Mouse (Mus musculus): Measurements from ENCODE around the gene Tex2. TPM values are rescaled to one million over a fixed set of nuclear protein-coding genes. Genes with fewer than 3 reads are reported as not detected.

Gene Tex2
- polyA plus RNA-seq, 1 experiment from 2014 or later = 8.9 TPM

DNA sequence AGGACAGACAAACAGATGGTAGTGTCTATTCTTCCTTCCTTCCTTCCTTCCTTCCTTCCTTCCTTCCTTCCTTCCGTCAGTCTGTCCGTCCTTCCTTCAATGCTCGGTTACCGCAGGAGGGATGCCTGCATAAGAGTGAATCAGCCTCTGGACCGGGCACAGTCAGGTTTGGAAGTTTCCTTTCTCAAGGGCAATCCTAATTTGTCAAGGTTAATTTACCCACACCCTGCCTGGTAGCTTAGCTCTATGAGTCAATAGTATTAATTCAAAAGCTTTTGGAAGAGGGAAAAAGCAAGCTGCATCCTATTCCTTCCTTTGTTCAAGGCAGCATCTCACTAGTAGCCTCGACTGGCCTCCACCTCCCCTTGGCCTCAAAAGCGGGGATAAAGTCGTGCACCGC lies 38.8 kb downstream of the Tex2 start:
- no peaks in the 10 kb centered on the region for H3K27me3 ChIP-seq (replicated peaks; ENCODE audit: insufficient read depth, low read length)
- no peak overlapping the region for H3K4me2 ChIP-seq (replicated peaks; ENCODE audit: low read depth, low read length)
- no peaks in the 10 kb centered on the region for H3K9me3 ChIP-seq (ENCODE audit: low read length)
- 76% methylated on average over 9 of the region's 9 CpGs for WGBS
- H3K27ac ChIP-seq (ENCODE audit: low read length) = no peak overlapping the region
- peaks cover 21% of the 10 kb centered on the region; the same call in 1 of the 2 replicates for H3K4me1 ChIP-seq (ENCODE audit: insufficient read depth, low read depth, low read length)
- no peak for TF ChIP-seq CTCF (IDR thresholded peaks at IDR 0.05)
- TF ChIP-seq EP300 (IDR thresholded peaks at IDR 0.05) = no peak
- H3K4me3 ChIP-seq (ENCODE audit: low read depth, low read length) = no peak overlapping the region
- ATAC-seq (no peak), DNase-seq (ENCODE audit: low spot score) (no peak)
- H3K36me3 ChIP-seq (ENCODE audit: insufficient read depth, low read length) = no peaks in the 10 kb centered on the region
- no peak overlapping the region for H3K9ac ChIP-seq (replicated peaks; ENCODE audit: low read depth)

DNA sequence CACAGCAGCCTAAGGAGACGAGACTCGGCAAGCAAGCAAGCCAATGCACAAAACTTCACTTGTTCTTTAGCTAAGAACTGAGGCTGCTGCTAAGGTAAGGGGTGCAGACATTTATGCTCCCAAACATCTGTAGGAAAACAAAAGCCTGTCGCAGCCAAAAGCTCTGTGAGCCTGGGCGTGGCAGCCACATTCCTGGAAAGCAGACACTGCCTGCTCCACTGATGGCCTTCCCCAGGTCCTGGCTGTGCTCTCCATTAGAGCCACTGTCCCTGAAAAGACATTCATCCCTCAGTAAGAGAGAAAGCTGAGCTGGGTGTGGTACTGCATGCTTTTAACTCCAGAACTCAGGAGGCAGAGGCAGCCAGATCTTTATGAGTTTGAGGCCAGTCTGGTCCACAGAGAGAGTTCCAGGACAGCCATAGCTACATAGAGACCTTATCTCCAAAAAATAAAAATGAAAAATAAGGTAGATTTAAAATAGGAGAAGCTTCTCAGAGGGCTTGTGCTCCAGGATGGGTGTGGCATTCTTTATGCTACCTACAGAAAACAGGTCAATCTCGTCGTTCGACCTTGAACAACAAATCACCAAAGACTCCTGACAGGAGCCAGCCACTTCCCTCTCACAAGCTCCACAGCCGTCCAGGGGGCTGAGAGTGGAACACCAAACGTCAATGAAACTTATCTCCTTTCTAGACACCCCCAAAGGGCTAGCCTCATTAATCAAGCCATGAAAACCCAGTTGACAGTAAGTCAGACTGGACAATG lies 39.6 kb downstream of the Tex2 start:
- Histone ChIP-seq H3K36me3 (ENCODE audit: insufficient read depth, low read length) (no peaks in the 10 kb centered on the region), H3K27me3 (replicated peaks; ENCODE audit: insufficient read depth, low read length) (no peaks in the 10 kb centered on the region), H3K27ac (ENCODE audit: low read length) (0 out of 2 replicates have a peak overlapping the region, but pooled peaks have one; percentile 51), H3K4me1 (ENCODE audit: insufficient read depth, low read depth, low read length) (peaks cover 19% of the 10 kb centered on the region; the same call in 1 of the 2 replicates), H3K4me2 (replicated peaks; ENCODE audit: low read depth, low read length) (peak overlapping the region; percentile 48), H3K9me3 (ENCODE audit: low read length) (no peaks in the 10 kb centered on the region), H3K4me3 (ENCODE audit: low read depth, low read length) (no peak overlapping the region), H3K9ac (replicated peaks; ENCODE audit: low read depth) (peak overlapping the region; percentile 16; the same call in 1 of the 2 replicates)
- TF ChIP-seq CTCF (IDR thresholded peaks at IDR 0.05) = no peak
- TF ChIP-seq EP300 (IDR thresholded peaks at IDR 0.05) = no peak
- ATAC-seq = no peak
- WGBS = 51% methylated on average over 9 of the region's 9 CpGs
- DNase-seq (ENCODE audit: low spot score) = no peak

DNA sequence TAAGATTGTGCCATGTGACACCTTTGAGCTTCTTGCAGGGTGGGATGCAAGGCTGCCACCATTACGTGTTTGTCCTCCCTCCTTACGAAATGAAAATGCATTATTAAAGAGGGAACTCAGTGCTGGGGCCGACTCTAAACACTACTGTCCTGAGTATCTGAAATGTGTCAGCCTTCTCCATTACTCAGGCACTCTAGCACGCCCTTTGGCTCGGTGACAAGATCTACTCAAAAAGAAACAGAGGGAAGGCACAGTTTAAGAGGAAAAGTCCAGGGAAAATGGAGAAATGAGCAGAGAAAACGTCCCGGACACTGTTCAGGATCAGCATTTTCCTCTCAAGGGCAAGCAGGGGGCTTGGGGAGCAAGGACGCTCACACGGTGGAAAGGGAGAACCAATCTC lies 40.3 kb downstream of the Tex2 start:
- 0 out of 2 replicates have a peak overlapping the region, but pooled peaks have one; percentile 51 for H3K27ac ChIP-seq (ENCODE audit: low read length)
- DNase-seq (ENCODE audit: low spot score) = peak; percentile 84
- TF ChIP-seq EP300 (IDR thresholded peaks at IDR 0.05) (no peak), CTCF (IDR thresholded peaks at IDR 0.05) (no peak)
- no peaks in the 10 kb centered on the region for H3K9me3 ChIP-seq (ENCODE audit: low read length)
- peak overlapping the region; percentile 48 for H3K4me2 ChIP-seq (replicated peaks; ENCODE audit: low read depth, low read length)
- peak; percentile 68 for ATAC-seq
- peaks cover 19% of the 10 kb centered on the region; the same call in 1 of the 2 replicates for H3K4me1 ChIP-seq (ENCODE audit: insufficient read depth, low read depth, low read length)
- peak overlapping the region; percentile 16; the same call in 1 of the 2 replicates for H3K9ac ChIP-seq (replicated peaks; ENCODE audit: low read depth)
- WGBS = 33% methylated on average over 9 of the region's 9 CpGs
- no peaks in the 10 kb centered on the region for H3K27me3 ChIP-seq (replicated peaks; ENCODE audit: insufficient read depth, low read length)
- no peak overlapping the region for H3K4me3 ChIP-seq (ENCODE audit: low read depth, low read length)
- 0 out of 2 replicates have a peak, but pooled peaks cover 2% of the 10 kb centered on the region for H3K36me3 ChIP-seq (ENCODE audit: insufficient read depth, low read length)

DNA sequence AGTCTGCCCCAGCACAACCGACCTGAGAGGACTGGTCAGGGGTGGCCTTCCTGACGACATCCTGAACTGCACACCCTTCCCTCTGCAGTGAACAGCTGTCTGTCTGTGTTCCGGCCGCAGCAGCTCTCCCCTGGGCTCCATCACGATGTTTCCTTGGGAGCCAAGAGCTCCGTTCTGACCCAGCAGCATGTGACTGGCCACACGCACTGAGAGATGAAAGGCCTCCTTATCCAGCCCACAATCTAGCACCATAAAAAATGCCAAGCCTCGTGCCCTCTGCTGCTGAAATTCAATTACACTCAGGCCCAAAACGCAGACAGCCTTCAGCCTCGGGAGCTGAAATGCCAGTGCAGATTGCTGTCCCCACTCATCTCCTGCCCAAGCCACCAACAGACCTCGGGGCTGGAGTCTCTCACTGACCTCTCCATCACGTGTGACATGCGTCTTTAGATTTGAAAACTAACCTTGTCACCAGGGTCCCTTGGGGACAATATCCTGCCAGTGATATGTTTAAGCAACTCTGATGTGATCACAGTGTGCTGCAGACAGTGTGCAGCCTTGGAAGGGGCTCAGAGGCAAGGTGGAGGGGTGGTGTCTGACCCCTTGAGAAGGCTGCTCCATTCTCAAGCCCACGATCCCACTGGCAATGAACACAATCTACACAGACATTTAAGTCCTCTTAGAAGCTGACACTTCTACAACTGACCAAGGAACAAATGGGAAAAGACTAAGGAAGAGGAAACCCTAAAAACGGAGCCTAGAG lies 41.0 kb downstream of the Tex2 start:
- Histone ChIP-seq H3K27ac (ENCODE audit: low read length) (no peak overlapping the region), H3K4me3 (ENCODE audit: low read depth, low read length) (no peak overlapping the region)
- peak; percentile 42 for ATAC-seq

DNA sequence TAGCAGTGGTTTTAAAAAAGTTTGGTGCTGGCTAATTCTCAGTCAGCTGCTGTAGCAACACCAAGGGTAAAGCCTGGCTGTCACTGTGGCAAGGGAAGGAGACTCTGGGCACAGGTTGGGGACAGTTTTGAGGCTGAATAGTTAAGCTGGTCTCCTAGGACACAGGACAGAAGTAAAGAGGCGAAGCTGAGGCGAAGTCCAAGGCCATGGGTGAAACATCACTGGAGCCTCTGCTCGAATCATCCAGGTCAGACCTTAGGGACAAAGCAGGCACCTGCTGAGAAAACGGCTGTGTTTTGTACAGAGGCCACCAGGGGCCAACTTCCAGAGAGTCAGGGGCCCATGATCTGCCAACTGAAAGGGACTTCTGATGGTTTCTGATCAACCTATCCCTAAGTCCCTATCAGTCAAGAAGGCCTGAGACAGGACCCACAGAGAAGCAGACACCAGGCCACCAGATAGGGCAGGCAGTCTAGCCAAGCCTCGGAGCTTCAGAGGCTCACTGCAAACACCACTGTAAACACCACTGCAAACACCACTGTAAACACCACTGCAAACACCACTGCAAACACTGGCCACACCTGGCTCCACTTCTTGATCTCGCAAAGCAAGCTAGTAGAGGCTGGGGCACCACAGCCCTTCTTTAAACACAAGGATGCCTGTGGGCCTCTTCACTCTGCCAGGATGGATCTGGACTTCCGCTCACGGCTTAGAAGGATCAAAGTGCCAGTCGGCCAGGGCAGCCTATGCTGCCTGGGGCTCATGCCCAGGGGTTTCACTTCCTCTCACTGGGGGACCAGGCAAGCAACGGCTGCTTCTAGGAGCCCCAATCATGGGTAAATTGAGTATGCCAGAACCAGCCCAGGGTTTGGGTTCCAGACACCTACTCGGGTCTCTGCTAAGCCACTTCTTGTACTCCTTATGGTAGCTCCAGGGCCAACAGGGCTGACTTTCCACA lies 41.9 kb downstream of the Tex2 start:
- no peak overlapping the region for H3K9ac ChIP-seq (replicated peaks; ENCODE audit: low read depth)
- peaks cover 19% of the 10 kb centered on the region; the same call in 1 of the 2 replicates for H3K4me1 ChIP-seq (ENCODE audit: insufficient read depth, low read depth, low read length)
- no peak for DNase-seq (ENCODE audit: low spot score)
- H3K9me3 ChIP-seq (ENCODE audit: low read length) = no peaks in the 10 kb centered on the region
- no peak for ATAC-seq
- WGBS = 72% methylated on average over 11 of the region's 11 CpGs
- H3K27ac ChIP-seq (ENCODE audit: low read length) = no peak overlapping the region
- TF ChIP-seq CTCF (IDR thresholded peaks at IDR 0.05) = no peak
- TF ChIP-seq EP300 (IDR thresholded peaks at IDR 0.05) = no peak
- H3K36me3 ChIP-seq (ENCODE audit: insufficient read depth, low read length) = 0 out of 2 replicates have a peak, but pooled peaks cover 12% of the 10 kb centered on the region
- no peak overlapping the region for H3K4me3 ChIP-seq (ENCODE audit: low read depth, low read length)
- H3K4me2 ChIP-seq (replicated peaks; ENCODE audit: low read depth, low read length) = no peak overlapping the region
- no peaks in the 10 kb centered on the region for H3K27me3 ChIP-seq (replicated peaks; ENCODE audit: insufficient read depth, low read length)

More for the DNA sequence above, 41.0 kb downstream of the Tex2 start:
- Histone ChIP-seq H3K9ac (replicated peaks; ENCODE audit: low read depth) (no peak overlapping the region), H3K9me3 (ENCODE audit: low read length) (no peaks in the 10 kb centered on the region), H3K4me2 (replicated peaks; ENCODE audit: low read depth, low read length) (no peak overlapping the region), H3K36me3 (ENCODE audit: insufficient read depth, low read length) (0 out of 2 replicates have a peak, but pooled peaks cover 10% of the 10 kb centered on the region), H3K4me1 (ENCODE audit: insufficient read depth, low read depth, low read length) (peaks cover 19% of the 10 kb centered on the region; the same call in 1 of the 2 replicates), H3K27me3 (replicated peaks; ENCODE audit: insufficient read depth, low read length) (no peaks in the 10 kb centered on the region)
- 29% methylated on average over 15 of the region's 15 CpGs for WGBS
- TF ChIP-seq EP300 (IDR thresholded peaks at IDR 0.05) (no peak), CTCF (IDR thresholded peaks at IDR 0.05) (no peak)
- DNase-seq (ENCODE audit: low spot score) = peak; percentile 37

Measured in lung, postnatal 0 days (tissue).